Mouse (Mus musculus) heart, postnatal 0 days (tissue): ENCODE data around the gene Krtap1-3. TPM values are rescaled to one million over a fixed set of nuclear protein-coding genes. Genes with fewer than 3 reads are reported as not detected.

Experiments
- ATAC-seq: fragments of 200-750 bp; cut with Nextera tagmentation; 2 replicates; pipeline ENCODE4 v1.8.0; 2017; ENCODE audit warnings: low read depth, moderate number of reproducible peaks, moderate library complexity; ENCODE audit not compliant: insufficient read depth
- DNase-seq: peaks from one replicate; pipeline ENCODE4 v3.0.0-alpha.2; 2016; ENCODE audit warnings: low spot score
- H3K27ac ChIP-seq: fragments of 300-500 bp; sonication (generic); 2 replicates; pipeline ENCODE4 v1.5.1; 2014; ENCODE audit warnings: low read depth, mild to moderate bottlenecking
- H3K27me3 ChIP-seq: fragments of 300-500 bp; sonication (generic); 2 replicates; pipeline ENCODE4 v1.6.1; 2014; ENCODE audit warnings: low read length, mixed read lengths; ENCODE audit not compliant: control insufficient read depth, insufficient read depth
- H3K36me3 ChIP-seq: fragments of 300-500 bp; sonication (generic); replicated peaks from 2 replicates; pipeline ENCODE4 v1.6.1; 2014; ENCODE audit warnings: low read length, mixed read lengths; ENCODE audit not compliant: control insufficient read depth, insufficient read depth
- H3K4me1 ChIP-seq: fragments of 300-500 bp; sonication (generic); 2 replicates; pipeline ENCODE4 v1.6.1; 2014; ENCODE audit warnings: antibody characterized with exemption; ENCODE audit not compliant: control insufficient read depth, insufficient read depth
- H3K4me2 ChIP-seq: fragments of 300-500 bp; sonication (generic); 2 replicates; pipeline ENCODE4 v1.6.1; 2014; ENCODE audit warnings: low read depth, mild to moderate bottlenecking, low read length, moderate library complexity
- H3K4me3 ChIP-seq: fragments of 300-500 bp; sonication (generic); 2 replicates; pipeline ENCODE4 v1.5.1; 2014; ENCODE audit warnings: low read depth, low read length
- H3K9ac ChIP-seq: fragments of 300-500 bp; sonication (generic); replicated peaks from 2 replicates; pipeline ENCODE4 v1.6.1; 2014; ENCODE audit warnings: low read depth, low read length, mixed read lengths
- H3K9me3 ChIP-seq: fragments of 300-500 bp; sonication (generic); replicated peaks from 2 replicates; pipeline ENCODE4 v1.6.1; 2016; ENCODE audit warnings: low read length; ENCODE audit not compliant: control insufficient read depth
- CTCF ChIP-seq: IDR thresholded peaks from 2 replicates; pipeline ENCODE4 v1.5.1; 2016; ENCODE audit warnings: antibody characterized with exemption, control low read depth, low read depth
- EP300 ChIP-seq: IDR thresholded peaks from 2 replicates; pipeline ENCODE4 v1.6.1; 2016; ENCODE audit warnings: antibody characterized with exemption, low read depth
- WGBS: fragments of 180-500 bp; shearing (Covaris S2); extraction: QIAGEN DNeasy Blood & Tissue Kit; methylation state at CpG from one replicate; pipeline ENCODE4 v1.1.7; 2014; 5-methylcytosine and 5-hydroxymethylcytosine counted together
- polyA plus RNA-seq: library from polyadenylated mRNA; unstranded; fragments of >200 nt; fragmentation: Nextera tagmentation; extraction: Ambion mirVana; gene quantifications from 2 replicates; pipeline ENCODE4 v1.2.1, GENCODE M21; 2015
- total RNA-seq: library from RNA; depleted of rRNA; stranded (reverse); fragments of >200 nt; gene quantifications from 2 replicates; pipeline ENCODE4 v1.2.3, GENCODE M21; 2014; ENCODE audit warnings: low replicate concordance

The Krtap1-3 gene
- total and polyA plus RNA-seq, 2 experiments from 2014 or later = not detected

- no peaks in the 10 kb centered on the region for H3K4me1 ChIP-seq
- no peak overlapping the region for H3K9ac ChIP-seq
- H3K27ac ChIP-seq = no peak overlapping the region
- WGBS = 55% methylated on average over 4 of the region's 4 CpGs
- H3K27me3 ChIP-seq = no peaks in the 10 kb centered on the region
- TF ChIP-seq EP300 (no peak), CTCF (no peak)
- no peaks in the 10 kb centered on the region for H3K36me3 ChIP-seq
- no peak overlapping the region for H3K4me2 ChIP-seq
- ATAC-seq (no peak), DNase-seq (no peak)
- no peaks in the 10 kb centered on the region for H3K9me3 ChIP-seq
- no peak overlapping the region for H3K4me3 ChIP-seq
These were observed 18.0 kb downstream of the Krtap1-3 start for GRCm38 (mm10) chr11:99573164-99573563.

GRCm38 (mm10) chr11:99566530-99566929 is 24.6 kb downstream of the Krtap1-3 start, which contains the start of gene Krtap3-1:
Gene Krtap3-1, minus strand, starts transcription at chr11:99566630.
- H3K9ac ChIP-seq = no peak within 1 kb of the TSS
- no peak for DNase-seq
- no peaks in the 10 kb centered on the region for H3K4me1 ChIP-seq
- H3K36me3 ChIP-seq = no peaks in the 10 kb centered on the region
- TF ChIP-seq EP300 = no peak
- no peak for TF ChIP-seq CTCF
- H3K4me3 ChIP-seq = no peak within 1 kb of the TSS
- ATAC-seq = no peak
- H3K9me3 ChIP-seq = no peaks in the 10 kb centered on the region
- H3K4me2 ChIP-seq = no peak within 1 kb of the TSS
- H3K27ac ChIP-seq = no peak within 1 kb of the TSS
- H3K27me3 ChIP-seq = no peaks in the 10 kb centered on the region
- 85% methylated on average over 7 of the region's 7 CpGs for WGBS

GRCm38 (mm10) chr11:99562580-99562979 is 28.6 kb downstream of the Krtap1-3 start:
- no peak overlapping the region for H3K4me2 ChIP-seq
- 73% methylated on average over 6 of the region's 6 CpGs for WGBS
- no peak overlapping the region for H3K9ac ChIP-seq
- H3K4me1 ChIP-seq = no peaks in the 10 kb centered on the region
- no peak overlapping the region for H3K4me3 ChIP-seq
- H3K27ac ChIP-seq = no peak overlapping the region
- no peaks in the 10 kb centered on the region for H3K27me3 ChIP-seq
- no peaks in the 10 kb centered on the region for H3K36me3 ChIP-seq
- DNase-seq = no peak
- ATAC-seq = no peak
- TF ChIP-seq EP300 (no peak), CTCF (no peak)
- H3K9me3 ChIP-seq = no peaks in the 10 kb centered on the region

GRCm38 (mm10) chr11:99559366-99559765 is 31.8 kb downstream of the Krtap1-3 start, which contains the start of gene Gm11939:
Gene Gm11939, minus strand, starts transcription at chr11:99559466.
- 82% methylated on average over 9 of the region's 9 CpGs for WGBS
- no peak within 1 kb of the TSS for H3K9ac ChIP-seq
- no peak for ATAC-seq

GRCm38 (mm10) chr11:99557976-99558745 is 33.0 kb downstream of the Krtap1-3 start:
- H3K36me3 ChIP-seq = no peaks in the 10 kb centered on the region
- TF ChIP-seq EP300 (no peak), CTCF (no peak)
- no peak overlapping the region for H3K9ac ChIP-seq
- DNase-seq (no peak), ATAC-seq (no peak)
- WGBS = 63% methylated on average over 3 of the region's 3 CpGs
- no peak overlapping the region for H3K4me2 ChIP-seq
- no peak overlapping the region for H3K27ac ChIP-seq
- no peaks in the 10 kb centered on the region for H3K9me3 ChIP-seq
- H3K4me3 ChIP-seq = no peak overlapping the region
- H3K27me3 ChIP-seq = no peaks in the 10 kb centered on the region
- H3K4me1 ChIP-seq = no peaks in the 10 kb centered on the region

More at GRCm38 (mm10) chr11:99559366-99559765, 31.8 kb downstream of the Krtap1-3 start, which contains the start of gene Gm11939:
- no peak within 1 kb of the TSS for H3K27ac ChIP-seq
- no peaks in the 10 kb centered on the region for H3K4me1 ChIP-seq
- no peak for TF ChIP-seq CTCF
- no peak for TF ChIP-seq EP300
- no peaks in the 10 kb centered on the region for H3K36me3 ChIP-seq
- H3K4me3 ChIP-seq = no peak within 1 kb of the TSS
- H3K9me3 ChIP-seq = no peaks in the 10 kb centered on the region
- H3K4me2 ChIP-seq = no peak within 1 kb of the TSS
- no peaks in the 10 kb centered on the region for H3K27me3 ChIP-seq
- no peak for DNase-seq
